Mouse (Mus musculus): ENCODE measurements at regions not wholly inside any gene's neighbourhood (a gene's known extent, or its start where the extent isn't known, plus 50 kb on each side); places are given as distances from the start of the nearest gene placed in this dataset.

DNA sequence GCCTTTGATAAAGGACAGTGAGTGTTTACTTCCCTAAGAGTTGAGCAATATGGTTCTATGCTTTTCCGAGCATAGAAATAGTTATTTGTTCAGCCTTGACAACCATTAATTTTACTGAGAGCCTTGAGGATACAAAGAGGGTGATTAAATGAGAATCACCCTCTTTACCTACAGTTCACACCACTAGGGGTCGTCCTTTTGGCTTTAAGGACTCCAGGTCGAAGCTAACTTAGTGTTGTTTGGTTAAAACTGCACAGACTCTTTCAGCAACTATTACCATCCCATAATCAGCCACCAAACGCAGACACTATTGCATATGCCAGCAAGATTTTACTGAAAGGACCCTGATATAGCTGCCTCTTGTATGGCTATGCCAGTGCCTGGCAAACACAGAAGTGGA, 559.2 kb upstream of the 2610301B20Rik start:
- TF ChIP-seq MYOG (IDR thresholded peaks at IDR 0.05; ENCODE audit: control insufficient read depth, extremely low read depth, insufficient read length): no peak
- Histone ChIP-seq H3K79me2 (ENCODE audit: control insufficient read depth, insufficient read depth) (no peaks in the 10 kb centered on the region), H3ac (ENCODE audit: control insufficient read depth, insufficient read length, low read depth) (no peak overlapping the region), H3K79me3 (ENCODE audit: low read depth) (no peaks in the 10 kb centered on the region), H3K27me3 (ENCODE audit: control insufficient read depth, insufficient read depth, insufficient read length) (no peaks in the 10 kb centered on the region), H3K4me3 (ENCODE audit: insufficient read depth, poor library complexity, severe bottlenecking) (no peak overlapping the region), H3K36me3 (ENCODE audit: control insufficient read depth, insufficient read depth) (no peaks in the 10 kb centered on the region)

DNA sequence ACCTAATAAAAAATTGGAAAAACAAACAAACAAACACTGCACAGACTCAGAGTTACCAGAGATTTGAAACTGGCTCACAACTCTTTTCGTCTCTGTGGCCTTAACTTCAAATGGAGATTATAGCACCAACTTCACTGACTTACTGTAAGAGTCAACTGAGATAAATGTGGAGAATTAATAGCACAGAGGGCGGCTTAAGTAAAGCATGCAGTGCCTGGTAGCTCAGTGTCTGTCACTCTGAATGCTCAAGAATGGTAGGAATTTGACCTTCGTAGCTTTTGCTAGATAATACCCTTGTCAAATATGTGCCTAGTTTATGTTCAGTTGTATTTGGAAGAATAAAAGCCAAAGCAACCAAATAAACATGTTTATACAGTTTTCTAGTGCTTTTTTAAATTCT, 558.4 kb upstream of the 2610301B20Rik start:
- H3K36me3 ChIP-seq (ENCODE audit: control insufficient read depth, insufficient read depth): no peaks in the 10 kb centered on the region
- H3K79me2 ChIP-seq (ENCODE audit: control insufficient read depth, insufficient read depth): no peaks in the 10 kb centered on the region
- no peak overlapping the region for H3ac ChIP-seq (ENCODE audit: control insufficient read depth, insufficient read length, low read depth)
- H3K79me3 ChIP-seq (ENCODE audit: low read depth): no peaks in the 10 kb centered on the region
- no peaks in the 10 kb centered on the region for H3K27me3 ChIP-seq (ENCODE audit: control insufficient read depth, insufficient read depth, insufficient read length)
- TF ChIP-seq CEBPB (IDR thresholded peaks at IDR 0.05; ENCODE audit: low read depth) (no peak), MYOD1 (IDR thresholded peaks at IDR 0.05; ENCODE audit: control insufficient read depth, insufficient read length, low read depth) (no peak), MYOG (IDR thresholded peaks at IDR 0.05; ENCODE audit: control insufficient read depth, extremely low read depth, insufficient read length) (no peak), MAX (IDR thresholded peaks at IDR 0.05) (no peak), USF1 (IDR thresholded peaks at IDR 0.05; ENCODE audit: low read depth) (no peak), FOSL1 (IDR thresholded peaks at IDR 0.05; ENCODE audit: insufficient read depth, low read length, poor library complexity, severe bottlenecking) (no peak), CTCF (IDR thresholded peaks at IDR 0.05; ENCODE audit: control insufficient read depth, insufficient read depth, insufficient read length) (no peak)
- H3K4me3 ChIP-seq (ENCODE audit: insufficient read depth, poor library complexity, severe bottlenecking): no peak overlapping the region

DNA sequence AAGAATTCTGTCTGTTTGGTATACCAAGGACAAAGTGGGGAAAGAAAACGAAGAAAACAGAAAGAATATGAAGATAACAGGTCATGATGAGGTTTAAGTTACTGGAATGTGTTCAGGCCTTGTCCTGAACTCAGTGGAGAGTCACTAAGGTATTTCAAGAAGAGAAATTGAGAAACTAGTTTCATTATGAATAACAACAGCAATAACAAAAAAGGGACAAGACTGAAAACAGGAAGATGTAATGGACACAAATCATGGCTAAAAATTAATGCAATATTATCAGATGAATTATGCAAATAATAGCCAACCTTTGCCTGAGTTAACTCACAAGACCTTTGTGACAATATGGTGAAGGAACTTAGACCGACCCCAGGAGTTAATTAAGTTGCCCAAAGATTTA, 530.2 kb upstream of the 2610301B20Rik start:
- H3K4me3 ChIP-seq (ENCODE audit: insufficient read depth, poor library complexity, severe bottlenecking): no peak overlapping the region
- H3K79me2 ChIP-seq (ENCODE audit: control insufficient read depth, insufficient read depth): no peaks in the 10 kb centered on the region
- no peaks in the 10 kb centered on the region for H3K79me3 ChIP-seq (ENCODE audit: low read depth)
- no peaks in the 10 kb centered on the region for H3K36me3 ChIP-seq (ENCODE audit: control insufficient read depth, insufficient read depth)
- H3ac ChIP-seq (ENCODE audit: control insufficient read depth, insufficient read length, low read depth): no peak overlapping the region
- H3K27me3 ChIP-seq (ENCODE audit: control insufficient read depth, insufficient read depth, insufficient read length): no peaks in the 10 kb centered on the region
- no peak for TF ChIP-seq MAX (IDR thresholded peaks at IDR 0.05)
- TF ChIP-seq MYOG (IDR thresholded peaks at IDR 0.05; ENCODE audit: control insufficient read depth, extremely low read depth, insufficient read length): no peak
- TF ChIP-seq CTCF (IDR thresholded peaks at IDR 0.05; ENCODE audit: control insufficient read depth, insufficient read depth, insufficient read length): no peak
- no peak for TF ChIP-seq USF1 (IDR thresholded peaks at IDR 0.05; ENCODE audit: low read depth)
- no peak for TF ChIP-seq FOSL1 (IDR thresholded peaks at IDR 0.05; ENCODE audit: insufficient read depth, low read length, poor library complexity, severe bottlenecking)
- TF ChIP-seq CEBPB (IDR thresholded peaks at IDR 0.05; ENCODE audit: low read depth): no peak
- no peak for TF ChIP-seq MYOD1 (IDR thresholded peaks at IDR 0.05; ENCODE audit: control insufficient read depth, insufficient read length, low read depth)

DNA sequence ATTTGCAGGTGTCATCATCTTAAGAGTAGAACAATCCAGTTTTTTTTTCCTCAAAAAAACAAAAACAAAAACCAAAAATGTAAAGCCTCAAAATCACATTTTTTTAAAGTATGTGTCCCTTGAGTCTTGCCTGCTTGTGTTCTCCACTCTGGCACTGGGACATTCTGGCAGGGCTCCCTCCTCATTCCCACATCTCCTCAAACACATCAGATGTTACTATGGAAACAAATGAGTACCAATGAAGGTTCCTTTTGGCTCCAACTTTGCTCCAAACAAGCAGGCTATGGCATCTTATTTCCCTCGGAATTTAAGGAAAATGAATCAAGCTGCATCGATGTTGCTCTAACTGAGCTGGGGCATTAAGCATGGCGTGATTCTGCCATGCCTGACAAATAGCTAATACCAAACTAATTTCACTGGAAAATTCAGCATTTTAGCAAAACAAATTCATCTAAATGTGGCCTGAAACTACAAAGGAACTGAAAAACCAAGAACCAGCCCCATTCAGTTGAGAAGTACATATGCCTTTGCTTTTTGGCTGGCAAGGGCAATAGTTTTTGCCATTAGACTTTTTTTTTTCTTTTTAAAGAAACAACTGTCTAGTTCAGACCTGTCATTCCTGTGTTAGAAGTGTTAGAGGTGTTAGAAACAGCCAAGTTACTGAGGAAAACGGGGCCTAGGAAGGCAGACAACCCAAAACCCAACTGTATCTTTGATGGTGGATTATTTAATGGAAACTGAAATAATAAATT, 522.2 kb upstream of the 2610301B20Rik start:
- Histone ChIP-seq H3K4me3 (ENCODE audit: insufficient read depth, poor library complexity, severe bottlenecking) (no peak overlapping the region), H3K36me3 (ENCODE audit: control insufficient read depth, insufficient read depth) (no peaks in the 10 kb centered on the region), H3ac (ENCODE audit: control insufficient read depth, insufficient read length, low read depth) (no peak overlapping the region), H3K79me3 (ENCODE audit: low read depth) (no peaks in the 10 kb centered on the region), H3K79me2 (ENCODE audit: control insufficient read depth, insufficient read depth) (no peaks in the 10 kb centered on the region), H3K27me3 (ENCODE audit: control insufficient read depth, insufficient read depth, insufficient read length) (no peaks in the 10 kb centered on the region)
- TF ChIP-seq USF1 (IDR thresholded peaks at IDR 0.05; ENCODE audit: low read depth): no peak
- TF ChIP-seq CTCF (IDR thresholded peaks at IDR 0.05; ENCODE audit: control insufficient read depth, insufficient read depth, insufficient read length): no peak
- no peak for TF ChIP-seq FOSL1 (IDR thresholded peaks at IDR 0.05; ENCODE audit: insufficient read depth, low read length, poor library complexity, severe bottlenecking)
- TF ChIP-seq MAX (IDR thresholded peaks at IDR 0.05): no peak
- TF ChIP-seq MYOD1 (IDR thresholded peaks at IDR 0.05; ENCODE audit: control insufficient read depth, insufficient read length, low read depth): no peak
- TF ChIP-seq CEBPB (IDR thresholded peaks at IDR 0.05; ENCODE audit: low read depth): no peak
- TF ChIP-seq MYOG (IDR thresholded peaks at IDR 0.05; ENCODE audit: control insufficient read depth, extremely low read depth, insufficient read length): no peak

DNA sequence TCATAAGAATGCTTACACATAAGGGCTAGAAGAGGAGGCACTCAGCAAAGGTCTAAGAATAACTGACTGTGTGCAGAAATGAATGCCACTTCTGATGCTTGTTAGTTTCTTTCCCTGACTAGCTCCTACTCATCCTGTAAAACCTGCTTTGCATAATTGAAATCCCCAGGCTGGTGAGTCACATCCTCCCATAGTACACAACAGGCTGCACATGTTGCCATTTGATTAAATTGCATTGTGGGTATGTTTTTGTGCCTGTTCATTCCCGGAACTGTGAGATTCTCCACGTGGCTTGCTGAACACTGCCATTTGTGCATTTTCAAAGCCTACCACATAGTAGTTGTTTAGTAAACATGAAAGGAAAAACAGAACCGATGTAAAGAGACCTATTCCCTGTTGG, 516.7 kb upstream of the 2610301B20Rik start:
- H3K27me3 ChIP-seq (ENCODE audit: control insufficient read depth, insufficient read depth, insufficient read length): no peaks in the 10 kb centered on the region
- H3K79me2 ChIP-seq (ENCODE audit: control insufficient read depth, insufficient read depth): no peaks in the 10 kb centered on the region
- no peaks in the 10 kb centered on the region for H3K36me3 ChIP-seq (ENCODE audit: control insufficient read depth, insufficient read depth)
- no peak overlapping the region for H3ac ChIP-seq (ENCODE audit: control insufficient read depth, insufficient read length, low read depth)
- no peak overlapping the region for H3K4me3 ChIP-seq (ENCODE audit: insufficient read depth, poor library complexity, severe bottlenecking)
- TF ChIP-seq MAX (IDR thresholded peaks at IDR 0.05): peak; percentile 68
- no peak for TF ChIP-seq MYOG (IDR thresholded peaks at IDR 0.05; ENCODE audit: control insufficient read depth, extremely low read depth, insufficient read length)
- no peaks in the 10 kb centered on the region for H3K79me3 ChIP-seq (ENCODE audit: low read depth)

DNA sequence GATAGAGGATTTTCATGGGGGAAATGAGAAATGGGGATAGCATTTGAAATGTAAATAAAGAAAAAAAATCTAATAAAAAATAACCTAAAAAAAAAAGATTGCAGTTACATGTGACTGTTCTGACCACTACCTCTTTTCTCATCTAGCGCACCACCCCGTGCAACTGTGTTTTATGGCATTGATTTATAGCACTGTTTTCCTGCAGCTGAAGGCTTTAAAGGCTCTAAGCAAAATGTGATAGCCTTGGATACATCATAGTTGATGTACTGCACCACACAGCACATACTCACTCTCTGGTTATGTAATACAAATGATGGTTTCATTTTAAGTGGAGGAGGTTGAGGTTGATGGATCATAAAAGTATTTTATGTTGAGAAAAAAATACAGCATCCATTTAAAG, 484.5 kb upstream of the 2610301B20Rik start:
- no peak overlapping the region for H3K4me3 ChIP-seq (ENCODE audit: insufficient read depth, poor library complexity, severe bottlenecking)
- no peaks in the 10 kb centered on the region for H3K27me3 ChIP-seq (ENCODE audit: control insufficient read depth, insufficient read depth, insufficient read length)
- H3ac ChIP-seq (ENCODE audit: control insufficient read depth, insufficient read length, low read depth): no peak overlapping the region
- H3K36me3 ChIP-seq (ENCODE audit: control insufficient read depth, insufficient read depth): no peaks in the 10 kb centered on the region
- no peaks in the 10 kb centered on the region for H3K79me3 ChIP-seq (ENCODE audit: low read depth)
- H3K79me2 ChIP-seq (ENCODE audit: control insufficient read depth, insufficient read depth): no peaks in the 10 kb centered on the region
- TF ChIP-seq CTCF (IDR thresholded peaks at IDR 0.05; ENCODE audit: control insufficient read depth, insufficient read depth, insufficient read length) (no peak), MAX (IDR thresholded peaks at IDR 0.05) (no peak), USF1 (IDR thresholded peaks at IDR 0.05; ENCODE audit: low read depth) (no peak), MYOD1 (IDR thresholded peaks at IDR 0.05; ENCODE audit: control insufficient read depth, insufficient read length, low read depth) (no peak), FOSL1 (IDR thresholded peaks at IDR 0.05; ENCODE audit: insufficient read depth, low read length, poor library complexity, severe bottlenecking) (no peak), CEBPB (IDR thresholded peaks at IDR 0.05; ENCODE audit: low read depth) (no peak), MYOG (IDR thresholded peaks at IDR 0.05; ENCODE audit: control insufficient read depth, extremely low read depth, insufficient read length) (no peak)

Measured in C2C12 (cell line).